In genomic region chr7:73533457-73533856, GRCm38 (mm10) we compare ENCODE assay signal across 8 mouse cellular contexts. TPM values are rescaled to one million over a fixed set of nuclear protein-coding genes. Genes with fewer than 3 reads are reported as not detected.
DNase-seq lines count a peak whose midpoint lies in the region; ATAC-seq and TF ChIP-seq lines count a peak whose summit lies in the region.

No protein-coding gene starts in this region.

- no peak for TF ChIP-seq POLR2A in small intestine, adult 2 months (IDR thresholded peaks at IDR 0.05; ENCODE audit: low read depth, low read length)

- no peaks in the 10 kb centered on the region for H3K27me3 ChIP-seq in megakaryocyte, embryonic 14.5 days (replicated peaks)
- H3K27me3 ChIP-seq in small intestine, adult 2 months (ENCODE audit: control insufficient read depth, insufficient read depth, low read length) = no peaks in the 10 kb centered on the region

- DNase-seq in adrenal gland, adult 2 months = peak; percentile 73
- no peak for DNase-seq in adrenal gland, adult 8-10 months
- DNase-seq in induced T-regulatory cell, adult 2 months (ENCODE audit: low read depth) = peak; percentile 60
- DNase-seq in cerebellum, adult 9-10 months = no peak
- no peak for DNase-seq in yolk sac, embryonic 10.5 days (ENCODE audit: low spot score)

- TF ChIP-seq CTCF in small intestine, adult 2 months (IDR thresholded peaks at IDR 0.05; ENCODE audit: extremely low read depth, insufficient read length, insufficient replicate concordance, low read depth, low read length) = no peak

- 7% methylated on average over 2 of the region's 2 CpGs for WGBS in small intestine, adult 2 months

- H3K4me1 ChIP-seq in megakaryocyte, embryonic 14.5 days = peaks cover 80% of the 10 kb centered on the region
- peaks cover 21% of the 10 kb centered on the region; the same call in 1 of the 2 replicates for H3K4me1 ChIP-seq in small intestine, adult 2 months (ENCODE audit: control insufficient read depth, insufficient read depth, insufficient read length, low read length)

- peak overlapping the region; percentile 90 for H3K4me3 ChIP-seq in megakaryocyte, embryonic 14.5 days (replicated peaks)
- H3K4me3 ChIP-seq in small intestine, adult 2 months (ENCODE audit: low read depth, low read length) = no peak overlapping the region

- peak overlapping the region; percentile 98 for H3K27ac ChIP-seq in small intestine, adult 2 months (ENCODE audit: insufficient read depth, low read depth, low read length)

- H3K9me3 ChIP-seq in megakaryocyte, embryonic 14.5 days = no peaks in the 10 kb centered on the region

- ATAC-seq in megakaryocyte, adult 5-6 weeks (ENCODE audit: poor library complexity, severe bottlenecking) = no peak

- H3K36me3 ChIP-seq in megakaryocyte, embryonic 14.5 days (replicated peaks; ENCODE audit: low read length) = peaks cover 62% of the 10 kb centered on the region
- H3K36me3 ChIP-seq in small intestine, adult 2 months (ENCODE audit: control insufficient read depth, insufficient read depth, low read length) = peaks cover 10% of the 10 kb centered on the region; the same call in 1 of the 2 replicates

RNA-seq across cellular contexts. Expression of gene Chd2, which starts 8.2 kb away (rescaled TPM):
- total RNA-seq in adrenal gland, adult 2 months (2021) = 10 to 100 TPM; 28.3 to 45.9 TPM
- polyA plus RNA-seq in adrenal gland, adult 2 months (2012; rRNA removed) = 11.1 and 12.9 TPM in 2 replicates
- 10 to 100 TPM; 38.6 to 65.5 (median 49.7) TPM for total RNA-seq in adrenal gland, adult 8-10 months (2022)
- 3.1 and 38.7 TPM in 2 replicates for polyA plus RNA-seq in megakaryocyte, embryonic 14.5 days (2012; ENCODE audit: insufficient read depth, low replicate concordance)
- total RNA-seq in megakaryocyte, adult 5-6 weeks (2015) = 51.4 and 54.4 TPM in 2 replicates
- total RNA-seq in megakaryocyte, adult 5-6 weeks (2017) = 88.6 and 119 TPM in 2 replicates
- 12.3 and 28.0 TPM in 2 replicates for polyA plus RNA-seq in small intestine, adult 2 months (2012; rRNA removed)

Comparison
In these comparisons a context has a peak if more than half of its experiments do, and no peak if none do; other contexts are left out.
1. DNase-seq: peak in adrenal gland, adult 2 months (single experiment) and induced T-regulatory cell, adult 2 months (single experiment); none in adrenal gland, adult 8-10 months (single experiment), cerebellum, adult 9-10 months (single experiment) and yolk sac, embryonic 10.5 days (single experiment).